Comparison of ENCODE assay signal across 8 mouse cellular contexts in genomic region chr1:63175853-63176252, GRCm38 (mm10). TPM values are rescaled to one million over a fixed set of nuclear protein-coding genes. Genes with fewer than 3 reads are reported as not detected.
DNase-seq lines count a peak whose midpoint lies in the region; ATAC-seq lines count a peak whose summit lies in the region.

No protein-coding gene starts in this region.

- H3K27me3 ChIP-seq in neural tube, embryonic 11.5 days (ENCODE audit: control insufficient read depth, insufficient read depth, low read length), result no peaks in the 10 kb centered on the region
- no peaks in the 10 kb centered on the region for H3K27me3 ChIP-seq in embryonic facial prominence, embryonic 12.5 days
- H3K27me3 ChIP-seq in hindbrain, embryonic 13.5 days, result no peaks in the 10 kb centered on the region

- ATAC-seq in neural tube, embryonic 11.5 days (ENCODE audit: insufficient read depth, low FRiP score, low TSS enrichment), result no peak
- ATAC-seq in embryonic facial prominence, embryonic 12.5 days (ENCODE audit: insufficient number of reproducible peaks, insufficient read depth, low FRiP score, low TSS enrichment), result no peak
- no peak for ATAC-seq in hindbrain, embryonic 13.5 days (ENCODE audit: low FRiP score)

- no peak overlapping the region for H3K27ac ChIP-seq in neural tube, embryonic 11.5 days (ENCODE audit: low read depth, low read length)
- H3K27ac ChIP-seq in embryonic facial prominence, embryonic 12.5 days, result peak overlapping the region; percentile 88; the same call in 1 of the 2 replicates
- H3K27ac ChIP-seq in hindbrain, embryonic 13.5 days, result peak overlapping the region; percentile 90
- H3K27ac ChIP-seq in macrophage, result peak overlapping the region; percentile 98

- no peaks in the 10 kb centered on the region; the same call in 1 of the 2 replicates for H3K36me3 ChIP-seq in neural tube, embryonic 11.5 days (ENCODE audit: control insufficient read depth, insufficient read depth, low read length)
- H3K36me3 ChIP-seq in embryonic facial prominence, embryonic 12.5 days, result peaks cover 33% of the 10 kb centered on the region
- H3K36me3 ChIP-seq in hindbrain, embryonic 13.5 days, result peaks cover 32% of the 10 kb centered on the region
- peaks cover 19% of the 10 kb centered on the region; the same call in 1 of the 2 replicates for H3K36me3 ChIP-seq in macrophage (ENCODE audit: inconsistent target)

- peaks cover 13% of the 10 kb centered on the region for H3K4me1 ChIP-seq in neural tube, embryonic 11.5 days (ENCODE audit: control insufficient read depth, insufficient read depth, low read length)
- peaks cover 15% of the 10 kb centered on the region for H3K4me1 ChIP-seq in embryonic facial prominence, embryonic 12.5 days
- peaks cover 29% of the 10 kb centered on the region for H3K4me1 ChIP-seq in hindbrain, embryonic 13.5 days (replicated peaks)

- 11% methylated on average over 11 of the region's 11 CpGs for WGBS in neural tube, embryonic 11.5 days
- 12% methylated on average over 11 of the region's 11 CpGs for WGBS in embryonic facial prominence, embryonic 12.5 days
- WGBS in hindbrain, embryonic 13.5 days, result 13% methylated on average over 11 of the region's 11 CpGs
- 4% methylated on average over 11 of the region's 11 CpGs for WGBS in macrophage (ENCODE audit: missing documents)

- peak overlapping the region; percentile 75 for H3K9ac ChIP-seq in neural tube, embryonic 11.5 days (ENCODE audit: low read length)
- H3K9ac ChIP-seq in embryonic facial prominence, embryonic 12.5 days, result peak overlapping the region; percentile 85
- H3K9ac ChIP-seq in hindbrain, embryonic 13.5 days, result peak overlapping the region; percentile 99

- H3K9me3 ChIP-seq in neural tube, embryonic 11.5 days (ENCODE audit: control insufficient read depth, low read length), result no peaks in the 10 kb centered on the region
- no peaks in the 10 kb centered on the region for H3K9me3 ChIP-seq in embryonic facial prominence, embryonic 12.5 days
- H3K9me3 ChIP-seq in hindbrain, embryonic 13.5 days, result no peaks in the 10 kb centered on the region

- H3K79me2 ChIP-seq in macrophage (ENCODE audit: inconsistent target), result peaks cover 72% of the 10 kb centered on the region

- H3K4me2 ChIP-seq in neural tube, embryonic 11.5 days (ENCODE audit: low read depth), result peak overlapping the region; percentile 89
- H3K4me2 ChIP-seq in embryonic facial prominence, embryonic 12.5 days (replicated peaks), result peak overlapping the region; percentile 62
- H3K4me2 ChIP-seq in hindbrain, embryonic 13.5 days, result peak overlapping the region; percentile 82

- DNase-seq in neural tube, embryonic 11.5 days (ENCODE audit: low spot score), result no peak
- no peak for DNase-seq in neural tube, embryonic 10.5 days (ENCODE audit: extremely low spot score, low spot score)
- DNase-seq in urinary bladder, postnatal 25 days (ENCODE audit: low spot score), result no peak
- no peak for DNase-seq in T-cell, adult 2 months (ENCODE audit: low spot score)
- no peak for DNase-seq in ovary, adult 18-20 months (ENCODE audit: low spot score)

- peak overlapping the region; percentile 84 for H3K4me3 ChIP-seq in neural tube, embryonic 11.5 days (ENCODE audit: low read depth, low read length)
- H3K4me3 ChIP-seq in embryonic facial prominence, embryonic 12.5 days, result peak overlapping the region; percentile 96
- H3K4me3 ChIP-seq in hindbrain, embryonic 13.5 days, result peak overlapping the region; percentile 94
- peak overlapping the region; percentile 87 for H3K4me3 ChIP-seq in macrophage (ENCODE audit: inconsistent target)

RNA-seq across cellular contexts. Expression of gene Eef1b2, which starts 0.8 kb away (rescaled TPM):
- 550 and 557 TPM in 2 replicates for polyA plus RNA-seq in neural tube, embryonic 11.5 days (2014; fragmentation: Nextera tagmentation; extraction: Ambion mirVana)
- polyA plus RNA-seq in embryonic facial prominence, embryonic 12.5 days (2016; fragmentation: Nextera tagmentation; extraction: Ambion mirVana), result 505 and 511 TPM in 2 replicates
- polyA plus RNA-seq in hindbrain, embryonic 13.5 days (2015; fragmentation: Nextera tagmentation; extraction: Ambion mirVana), result 472 and 482 TPM in 2 replicates
- total RNA-seq in macrophage (2018; cell fraction: chromatin; rRNA removed), result 100 to 1,000 TPM in 1 of 26 experiments, 10 to 100 TPM in 25; 37.5 to 175 (median 62.4) TPM
- 100 to 1,000 TPM; 216 to 632 (median 346) TPM for total RNA-seq in macrophage (2018; cell fraction: cytosol; rRNA removed)
- total RNA-seq in macrophage (2018; cell fraction: nucleus; rRNA removed), result 100 to 1,000 TPM in 25 of 26 experiments, 10 to 100 TPM in 1; 89.1 to 218 (median 124) TPM
- polyA plus RNA-seq in macrophage (2018), result 300 to 616 TPM (median 554 TPM) in 3 replicates

RNA-seq across cellular contexts. Expression of gene Ndufs1, which starts 0.8 kb away (rescaled TPM):
- 153 and 159 TPM in 2 replicates for polyA plus RNA-seq in neural tube, embryonic 11.5 days (2014; fragmentation: Nextera tagmentation; extraction: Ambion mirVana)
- polyA plus RNA-seq in embryonic facial prominence, embryonic 12.5 days (2016; fragmentation: Nextera tagmentation; extraction: Ambion mirVana), result 134 and 136 TPM in 2 replicates
- 139 and 141 TPM in 2 replicates for polyA plus RNA-seq in hindbrain, embryonic 13.5 days (2015; fragmentation: Nextera tagmentation; extraction: Ambion mirVana)
- 100 to 1,000 TPM in 13 of 26 experiments, 10 to 100 TPM in 13; 40.6 to 152 (median 101) TPM for total RNA-seq in macrophage (2018; cell fraction: chromatin; rRNA removed)
- 10 to 100 TPM; 41.0 to 71.6 (median 55.6) TPM for total RNA-seq in macrophage (2018; cell fraction: cytosol; rRNA removed)
- 100 to 1,000 TPM in 6 of 26 experiments, 10 to 100 TPM in 20; 44.5 to 125 (median 70.9) TPM for total RNA-seq in macrophage (2018; cell fraction: nucleus; rRNA removed)
- 58.7 to 68.9 TPM (median 67.2 TPM) in 3 replicates for polyA plus RNA-seq in macrophage (2018)

RNA-seq across cellular contexts. Expression of gene Gpr1, which starts 38.5 kb away (rescaled TPM):
- 0.41 and 0.45 TPM in 2 replicates for polyA plus RNA-seq in neural tube, embryonic 11.5 days (2014; fragmentation: Nextera tagmentation; extraction: Ambion mirVana)
- 0.15 and 0.24 TPM in 2 replicates for polyA plus RNA-seq in embryonic facial prominence, embryonic 12.5 days (2016; fragmentation: Nextera tagmentation; extraction: Ambion mirVana)
- polyA plus RNA-seq in hindbrain, embryonic 13.5 days (2015; fragmentation: Nextera tagmentation; extraction: Ambion mirVana), result 0.47 and 0.73 TPM in 2 replicates
- not detected for total RNA-seq in macrophage (2018; cell fraction: chromatin; rRNA removed)
- total RNA-seq in macrophage (2018; cell fraction: cytosol; rRNA removed), result not detected
- not detected for total RNA-seq in macrophage (2018; cell fraction: nucleus; rRNA removed)
- polyA plus RNA-seq in macrophage (2018), result not detected in 3 replicates
